Mouse (Mus musculus) E14TG2a.4 (cell line): ENCODE data around the gene Mtfr2.
A peak's percentile ranks its signal among the peaks of the same experiment; 100 is the strongest.

Experiments
- CTCF ChIP-seq: conservative IDR thresholded peaks from 2 replicates; pipeline ENCODE4 v1.5.1; 2014; ENCODE audit warnings: low read length
- POU5F1 ChIP-seq: IDR thresholded peaks from 2 replicates; pipeline ENCODE4 v1.6.1; 2014; ENCODE audit warnings: low read length, borderline replicate concordance

DNA sequence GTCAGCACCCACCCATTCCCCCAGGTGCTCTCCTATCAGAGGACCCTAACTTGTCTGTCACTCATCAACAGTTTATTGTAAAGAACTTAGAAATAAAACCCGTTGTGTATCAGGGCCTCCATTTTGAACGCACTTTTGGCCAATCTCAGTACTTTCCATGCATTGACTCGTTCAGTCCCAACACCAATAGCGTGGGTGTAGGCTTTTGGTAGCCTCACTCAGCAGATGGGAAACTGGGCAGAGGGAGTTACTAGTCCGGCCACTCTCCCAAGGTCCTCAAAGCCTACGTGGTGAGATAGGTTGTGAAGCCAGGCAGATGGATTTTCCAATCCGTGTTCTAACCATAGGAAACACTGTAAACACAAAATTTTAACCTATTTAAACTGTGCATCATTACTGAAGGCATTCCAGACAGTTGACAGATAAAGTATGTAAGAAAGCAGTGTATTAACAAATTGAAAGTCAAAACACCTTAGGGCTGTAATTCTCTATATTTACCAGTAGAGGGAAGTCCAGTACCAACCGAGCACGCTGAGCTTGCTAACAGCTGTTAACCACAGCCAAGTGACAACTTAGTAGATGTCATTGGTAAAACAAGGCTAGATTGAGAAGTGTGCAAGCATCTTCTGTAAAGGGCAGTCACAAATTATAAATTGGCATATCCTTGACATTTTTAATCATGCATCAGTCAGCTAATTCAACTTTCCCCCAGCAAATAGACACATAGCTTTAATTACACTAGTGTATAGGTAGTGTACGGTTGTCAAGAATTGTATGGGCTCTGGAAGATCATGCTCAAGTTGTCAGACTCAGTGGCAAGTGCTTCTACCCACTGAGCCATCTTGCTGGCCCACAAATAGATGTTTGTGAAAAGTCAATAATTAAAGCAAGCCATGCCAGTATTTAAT lies 14.2 kb downstream of the Mtfr2 start:
- TF ChIP-seq CTCF (peak; percentile 91), POU5F1 (no peak)
